Mouse (Mus musculus): ENCODE data around the gene Mpeg1. TPM values are rescaled to one million over a fixed set of nuclear protein-coding genes. Genes with fewer than 3 reads are reported as not detected.

Gene Mpeg1
- polyA plus RNA-seq (2014; fragmentation: Illumina TruSeq; extraction: RNeasy Lipid Tissue Mini Kit (QIAGEN cat#74804)), result 117 TPM

DNA sequence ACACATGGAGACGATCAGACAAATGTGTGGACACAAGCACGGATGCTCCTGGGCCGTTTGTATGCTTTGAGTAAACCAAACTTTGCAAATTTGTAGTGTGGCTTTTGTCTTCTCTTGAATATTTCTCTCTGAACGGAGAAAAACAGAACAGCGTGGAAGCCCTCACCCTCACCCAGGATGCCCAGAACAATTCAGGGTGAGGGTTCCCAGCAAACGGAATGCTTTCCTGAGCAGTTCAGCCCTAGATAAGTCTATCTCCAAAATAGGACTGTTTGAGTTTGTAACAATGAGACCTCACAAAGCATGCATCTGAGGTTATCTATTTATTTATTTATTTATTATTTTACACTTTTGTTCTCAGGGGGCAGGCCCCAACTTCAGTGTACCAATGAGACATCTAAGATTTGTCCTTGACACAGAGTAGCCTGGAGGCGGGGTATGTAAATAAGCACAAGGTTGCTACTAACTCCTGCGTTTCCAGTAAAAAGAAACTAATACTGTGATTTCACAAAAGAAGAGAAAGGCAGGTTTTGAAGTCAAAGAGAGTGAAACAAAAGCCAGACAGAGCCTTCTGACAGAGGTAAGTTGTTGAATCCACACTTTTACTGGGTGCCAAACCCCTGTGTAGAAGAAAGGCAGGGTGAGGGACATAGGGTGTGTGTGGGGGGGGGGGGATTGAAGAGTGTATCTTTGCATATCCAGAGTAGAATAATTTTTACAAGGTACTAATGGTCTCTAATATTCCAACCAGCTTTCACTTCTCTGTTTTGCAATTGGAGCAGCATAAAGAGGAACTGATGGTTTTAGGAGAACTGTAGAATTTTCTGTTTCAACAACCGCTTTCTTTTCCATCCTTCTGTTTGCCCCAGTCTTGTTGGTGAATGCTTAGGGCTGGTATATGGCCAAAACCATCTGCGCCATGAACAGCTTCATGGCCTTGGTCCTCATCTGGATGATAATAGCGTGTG, at the start of gene Mpeg1:
TSS of gene Mpeg1 (plus strand) at position 498 of the 968 bp plus-strand sequence.

DNA sequence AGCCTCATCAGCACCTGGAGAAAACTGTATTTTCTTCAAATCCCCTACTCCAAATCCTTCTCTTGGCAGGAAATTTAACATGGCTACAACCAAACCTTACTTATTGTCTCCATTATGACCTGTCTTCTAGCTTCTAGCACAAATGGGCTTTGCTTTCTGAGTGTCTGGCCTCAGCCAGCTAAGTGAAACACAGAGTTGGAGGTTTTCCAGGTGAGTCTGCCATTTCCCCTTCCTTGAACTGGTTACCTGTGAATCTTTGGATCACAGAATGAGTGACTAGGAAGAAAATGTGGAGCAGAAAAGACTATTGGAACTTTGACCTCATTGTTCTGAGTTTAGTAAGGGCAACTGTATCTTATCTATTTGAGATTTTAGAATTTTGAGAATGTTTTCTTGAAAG, 43.2 kb upstream of the Mpeg1 start, which contains the start of gene Olfr1441:
TSS of gene Olfr1441 (plus strand) at position 73 of the 400 bp plus-strand sequence.

DNA sequence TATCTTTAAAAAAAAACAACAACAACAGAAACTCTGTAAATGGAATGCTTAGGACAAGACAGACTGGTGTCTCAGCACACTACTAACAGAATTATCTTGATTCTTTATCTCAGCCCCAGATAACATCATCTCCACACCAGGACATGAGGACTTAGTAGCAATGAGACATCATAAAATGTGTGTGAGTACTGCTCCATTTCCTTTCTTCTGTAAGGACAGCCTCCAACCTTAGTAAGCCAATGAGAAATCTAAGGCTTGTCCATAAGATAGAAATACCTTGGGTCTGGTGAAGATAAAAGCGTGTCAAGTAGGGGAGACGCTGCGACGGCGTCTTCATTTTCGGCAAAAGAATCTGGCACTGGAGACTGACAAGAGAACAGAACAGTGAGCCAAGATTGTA, 33.0 kb upstream of the Mpeg1 start, which contains the start of gene Pfpl:
TSS of gene Pfpl (plus strand) at position 301 of the 400 bp plus-strand sequence.

DNA sequence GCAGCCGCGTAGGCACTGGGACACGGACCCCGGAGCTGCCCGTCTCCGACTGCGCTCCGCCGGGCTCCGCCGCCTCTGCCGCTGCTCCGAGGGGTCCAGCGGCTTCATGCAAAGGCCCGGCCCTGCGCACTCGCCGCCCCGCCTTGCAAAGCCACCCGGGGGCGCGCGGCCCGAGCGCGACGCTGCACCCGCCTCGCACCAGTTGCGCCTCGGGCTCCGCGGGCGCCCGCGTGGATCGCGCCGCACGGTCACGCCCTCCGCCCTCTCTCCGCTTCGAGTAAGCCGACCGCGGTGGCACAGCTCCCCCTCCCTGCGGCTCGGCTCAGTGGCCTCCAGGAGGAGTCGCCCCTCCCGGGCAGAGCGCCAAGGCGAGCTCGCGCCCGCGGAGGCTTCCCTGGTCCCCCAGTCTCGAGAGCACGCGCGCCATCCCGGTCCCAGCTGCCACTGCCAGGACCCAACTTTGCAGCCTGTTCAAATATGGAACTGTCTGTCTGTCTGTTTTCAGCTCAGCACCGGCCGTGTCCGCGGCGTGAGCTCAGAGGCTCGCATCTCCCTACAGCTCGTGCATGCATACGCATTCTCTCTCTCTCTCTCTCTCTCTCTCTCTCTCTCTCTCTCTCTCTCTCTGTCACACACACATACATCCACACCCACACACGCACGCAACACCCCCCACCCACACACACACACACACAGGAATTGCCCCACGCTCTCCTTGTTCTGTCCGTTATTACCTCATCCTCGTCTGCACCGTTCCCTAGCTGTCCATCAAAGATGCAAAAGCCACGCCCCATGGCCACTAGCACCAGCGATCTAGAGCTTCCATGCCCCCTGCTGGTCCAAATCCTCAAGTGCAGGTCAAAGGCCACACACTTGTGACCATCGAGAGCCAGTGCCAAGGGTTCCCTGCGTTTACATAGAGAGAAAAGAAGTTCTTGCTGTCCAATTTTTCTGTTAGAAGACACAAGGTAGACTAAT, 41.1 kb downstream of the Mpeg1 start, which contains the start of gene Dtx4:
TSS of gene Dtx4 (minus strand) at position 85 of the 978 bp plus-strand sequence.

Other genes with a start within 250 kb of the Mpeg1 start
- not detected for gene Olfr1432, start 228.2 kb upstream of the Mpeg1 start, polyA plus RNA-seq (2014; fragmentation: Illumina TruSeq; extraction: RNeasy Lipid Tissue Mini Kit (QIAGEN cat#74804))
- gene Olfr262, start 219.1 kb upstream of the Mpeg1 start, polyA plus RNA-seq (2014; fragmentation: Illumina TruSeq; extraction: RNeasy Lipid Tissue Mini Kit (QIAGEN cat#74804)), result not detected
- not detected for gene Olfr235, start 199.7 kb upstream of the Mpeg1 start, polyA plus RNA-seq (2014; fragmentation: Illumina TruSeq; extraction: RNeasy Lipid Tissue Mini Kit (QIAGEN cat#74804))
- not detected for gene Olfr1434, start 180.9 kb upstream of the Mpeg1 start, polyA plus RNA-seq (2014; fragmentation: Illumina TruSeq; extraction: RNeasy Lipid Tissue Mini Kit (QIAGEN cat#74804))
- not detected for gene Olfr1436, start 161.6 kb upstream of the Mpeg1 start, polyA plus RNA-seq (2014; fragmentation: Illumina TruSeq; extraction: RNeasy Lipid Tissue Mini Kit (QIAGEN cat#74804))
- not detected for gene Olfr1437, start 135.7 kb upstream of the Mpeg1 start, polyA plus RNA-seq (2014; fragmentation: Illumina TruSeq; extraction: RNeasy Lipid Tissue Mini Kit (QIAGEN cat#74804))
- gene Olfr1438-ps1, start 124.9 kb upstream of the Mpeg1 start, polyA plus RNA-seq (2014; fragmentation: Illumina TruSeq; extraction: RNeasy Lipid Tissue Mini Kit (QIAGEN cat#74804)), result not detected
- gene Olfr1440, start 73.5 kb upstream of the Mpeg1 start, polyA plus RNA-seq (2014; fragmentation: Illumina TruSeq; extraction: RNeasy Lipid Tissue Mini Kit (QIAGEN cat#74804)), result not detected
- gene Olfr1441, start 43.3 kb upstream of the Mpeg1 start, polyA plus RNA-seq (2014; fragmentation: Illumina TruSeq; extraction: RNeasy Lipid Tissue Mini Kit (QIAGEN cat#74804)), result not detected
- gene Pfpl, start 32.9 kb upstream of the Mpeg1 start, polyA plus RNA-seq (2014; fragmentation: Illumina TruSeq; extraction: RNeasy Lipid Tissue Mini Kit (QIAGEN cat#74804)), result not detected
- 65.7 TPM for gene Dtx4, start 40.7 kb downstream of the Mpeg1 start, polyA plus RNA-seq (2014; fragmentation: Illumina TruSeq; extraction: RNeasy Lipid Tissue Mini Kit (QIAGEN cat#74804))
- gene Fam111a, start 85.0 kb downstream of the Mpeg1 start, polyA plus RNA-seq (2014; fragmentation: Illumina TruSeq; extraction: RNeasy Lipid Tissue Mini Kit (QIAGEN cat#74804)), result 36.6 TPM
- gene Gm4952, start 139.2 kb downstream of the Mpeg1 start, polyA plus RNA-seq (2014; fragmentation: Illumina TruSeq; extraction: RNeasy Lipid Tissue Mini Kit (QIAGEN cat#74804)), result 1.1 TPM
- not detected for gene Glyat, start 172.5 kb downstream of the Mpeg1 start, polyA plus RNA-seq (2014; fragmentation: Illumina TruSeq; extraction: RNeasy Lipid Tissue Mini Kit (QIAGEN cat#74804))
- gene Olfr1442, start 209.7 kb downstream of the Mpeg1 start, polyA plus RNA-seq (2014; fragmentation: Illumina TruSeq; extraction: RNeasy Lipid Tissue Mini Kit (QIAGEN cat#74804)), result not detected
- not detected for gene Olfr1443, start 217.3 kb downstream of the Mpeg1 start, polyA plus RNA-seq (2014; fragmentation: Illumina TruSeq; extraction: RNeasy Lipid Tissue Mini Kit (QIAGEN cat#74804))
- gene Keg1, start 235.0 kb downstream of the Mpeg1 start, polyA plus RNA-seq (2014; fragmentation: Illumina TruSeq; extraction: RNeasy Lipid Tissue Mini Kit (QIAGEN cat#74804)), result not detected